Mouse (Mus musculus): ENCODE results near the gene Dusp1. TPM values are rescaled to one million over a fixed set of nuclear protein-coding genes. Genes with fewer than 3 reads are reported as not detected.

Gene Dusp1
- polyA plus RNA-seq, 1 experiment from 2014 or later, result 22.5 TPM

- Histone ChIP-seq H3K4me3 (no peak overlapping the region), H3K27ac (replicated peaks) (no peak overlapping the region), H3K36me3 (replicated peaks) (peaks cover 94% of the 10 kb centered on the region), H3K27me3 (replicated peaks; ENCODE audit: low read depth, poor library complexity, severe bottlenecking) (no peaks in the 10 kb centered on the region), H3K4me1 (0 out of 2 replicates have a peak, but pooled peaks cover 1% of the 10 kb centered on the region), H3K9me3 (peaks cover 8% of the 10 kb centered on the region)
- 92% methylated on average over 4 of the region's 4 CpGs for WGBS
- no peak for DNase-seq (ENCODE audit: low spot score)
These were observed 7.8 kb upstream of the Dusp1 start for GRCm38 (mm10) chr17:26569594-26570350.

- Histone ChIP-seq H3K9me3 (peaks cover 8% of the 10 kb centered on the region), H3K36me3 (replicated peaks) (peaks cover 96% of the 10 kb centered on the region), H3K27ac (replicated peaks) (no peak overlapping the region), H3K27me3 (replicated peaks; ENCODE audit: low read depth, poor library complexity, severe bottlenecking) (no peaks in the 10 kb centered on the region), H3K4me1 (peaks cover 13% of the 10 kb centered on the region), H3K4me3 (no peak overlapping the region)
- no peak for DNase-seq (ENCODE audit: low spot score)
- 95% methylated on average over 4 of the region's 4 CpGs for WGBS
These were observed 5.9 kb upstream of the Dusp1 start for GRCm38 (mm10) chr17:26567818-26568173.

GRCm38 (mm10) chr17:26567142-26567817 lies 5.4 kb upstream of the Dusp1 start:
- DNase-seq (ENCODE audit: low spot score), result no peak
- H3K9me3 ChIP-seq, result peaks cover 8% of the 10 kb centered on the region
- H3K4me3 ChIP-seq, result no peak overlapping the region
- H3K27ac ChIP-seq (replicated peaks), result no peak overlapping the region
- H3K27me3 ChIP-seq (replicated peaks; ENCODE audit: low read depth, poor library complexity, severe bottlenecking), result no peaks in the 10 kb centered on the region
- H3K36me3 ChIP-seq (replicated peaks), result peaks cover 90% of the 10 kb centered on the region
- peaks cover 18% of the 10 kb centered on the region for H3K4me1 ChIP-seq
- WGBS, result 84% methylated on average over 8 of the region's 8 CpGs

GRCm38 (mm10) chr17:26564439-26564838 lies 2.5 kb upstream of the Dusp1 start:
- no peak overlapping the region; the same call in 1 of the 2 replicates for H3K27ac ChIP-seq (replicated peaks)
- H3K4me3 ChIP-seq, result 0 out of 2 replicates have a peak overlapping the region, but pooled peaks have one; percentile 8
- peaks cover 8% of the 10 kb centered on the region for H3K9me3 ChIP-seq
- H3K27me3 ChIP-seq (replicated peaks; ENCODE audit: low read depth, poor library complexity, severe bottlenecking), result no peaks in the 10 kb centered on the region
- 72% methylated on average over 9 of the region's 9 CpGs for WGBS
- peaks cover 64% of the 10 kb centered on the region for H3K36me3 ChIP-seq (replicated peaks)
- no peak for DNase-seq (ENCODE audit: low spot score)
- H3K4me1 ChIP-seq, result peaks cover 33% of the 10 kb centered on the region

- peaks cover 33% of the 10 kb centered on the region for H3K4me1 ChIP-seq
- no peak overlapping the region for H3K27ac ChIP-seq (replicated peaks)
- no peak overlapping the region for H3K4me3 ChIP-seq
- H3K9me3 ChIP-seq, result peaks cover 8% of the 10 kb centered on the region
- no peaks in the 10 kb centered on the region for H3K27me3 ChIP-seq (replicated peaks; ENCODE audit: low read depth, poor library complexity, severe bottlenecking)
- no peak for DNase-seq (ENCODE audit: low spot score)
- WGBS, result 90% methylated on average over 6 of the region's 6 CpGs
- peaks cover 54% of the 10 kb centered on the region for H3K36me3 ChIP-seq (replicated peaks)
These were observed 1.5 kb upstream of the Dusp1 start for GRCm38 (mm10) chr17:26563476-26563875.

- 76% methylated on average over 4 of the region's 4 CpGs for WGBS
- Histone ChIP-seq H3K4me3 (peak overlapping the region; percentile 91), H3K27me3 (replicated peaks; ENCODE audit: low read depth, poor library complexity, severe bottlenecking) (no peaks in the 10 kb centered on the region), H3K27ac (replicated peaks) (peak overlapping the region; percentile 92), H3K4me1 (peaks cover 33% of the 10 kb centered on the region), H3K9me3 (peaks cover 8% of the 10 kb centered on the region), H3K36me3 (replicated peaks) (peaks cover 43% of the 10 kb centered on the region)
- DNase-seq (ENCODE audit: low spot score), result no peak
These were observed 364 bp upstream of the Dusp1 start for GRCm38 (mm10) chr17:26562292-26562691.

GRCm38 (mm10) chr17:26561290-26561640 lies 663 bp downstream of the Dusp1 start, which contains the start of gene Ergic1:
Gene Ergic1 (plus strand): TSS chr17:26561489.
- Histone ChIP-seq H3K27me3 (replicated peaks; ENCODE audit: low read depth, poor library complexity, severe bottlenecking) (no peaks in the 10 kb centered on the region), H3K4me3 (peak within 1 kb of the TSS; percentile 91), H3K4me1 (peaks cover 33% of the 10 kb centered on the region), H3K9me3 (peaks cover 4% of the 10 kb centered on the region), H3K27ac (replicated peaks) (peak within 1 kb of the TSS; percentile 92), H3K36me3 (replicated peaks) (peaks cover 32% of the 10 kb centered on the region)
- DNase-seq (ENCODE audit: low spot score), result peak; percentile 95
- under 1% methylated on average over 36 of the region's 36 CpGs for WGBS

- Histone ChIP-seq H3K4me1 (peaks cover 33% of the 10 kb centered on the region), H3K27me3 (replicated peaks; ENCODE audit: low read depth, poor library complexity, severe bottlenecking) (no peaks in the 10 kb centered on the region), H3K27ac (replicated peaks) (peak overlapping the region; percentile 92), H3K4me3 (peak overlapping the region; percentile 91), H3K9me3 (no peaks in the 10 kb centered on the region), H3K36me3 (replicated peaks) (peaks cover 27% of the 10 kb centered on the region)
- DNase-seq (ENCODE audit: low spot score), result no peak
- 35% methylated on average over 9 of the region's 9 CpGs for WGBS
These were observed 1.2 kb downstream of the Dusp1 start for GRCm38 (mm10) chr17:26560526-26561289.

GRCm38 (mm10) chr17:26553033-26553432 lies 8.9 kb downstream of the Dusp1 start:
- H3K4me1 ChIP-seq, result peaks cover 16% of the 10 kb centered on the region
- H3K4me3 ChIP-seq, result no peak overlapping the region
- peaks cover 16% of the 10 kb centered on the region for H3K27me3 ChIP-seq (replicated peaks; ENCODE audit: low read depth, poor library complexity, severe bottlenecking)
- no peaks in the 10 kb centered on the region for H3K9me3 ChIP-seq
- WGBS, result 72% methylated on average over 3 of the region's 3 CpGs
- DNase-seq (ENCODE audit: low spot score), result no peak
- no peak overlapping the region for H3K27ac ChIP-seq (replicated peaks)
- no peaks in the 10 kb centered on the region for H3K36me3 ChIP-seq (replicated peaks)

GRCm38 (mm10) chr17:26551104-26551503 lies 10.8 kb downstream of the Dusp1 start:
- Histone ChIP-seq H3K27me3 (replicated peaks; ENCODE audit: low read depth, poor library complexity, severe bottlenecking) (peaks cover 16% of the 10 kb centered on the region), H3K9me3 (no peaks in the 10 kb centered on the region), H3K4me1 (peaks cover 22% of the 10 kb centered on the region), H3K4me3 (no peak overlapping the region), H3K27ac (replicated peaks) (no peak overlapping the region), H3K36me3 (replicated peaks) (no peaks in the 10 kb centered on the region)
- no peak for DNase-seq (ENCODE audit: low spot score)
- 91% methylated on average over 6 of the region's 6 CpGs for WGBS

- H3K36me3 ChIP-seq (replicated peaks), result no peaks in the 10 kb centered on the region
- DNase-seq (ENCODE audit: low spot score), result peak; percentile 29
- 10% methylated on average over 12 of the region's 12 CpGs for WGBS
- peak overlapping the region; percentile 13; the same call in 1 of the 2 replicates for H3K4me3 ChIP-seq
- peaks cover 16% of the 10 kb centered on the region for H3K27me3 ChIP-seq (replicated peaks; ENCODE audit: low read depth, poor library complexity, severe bottlenecking)
- H3K4me1 ChIP-seq, result peaks cover 22% of the 10 kb centered on the region
- no peak overlapping the region for H3K27ac ChIP-seq (replicated peaks)
- no peaks in the 10 kb centered on the region for H3K9me3 ChIP-seq
These were observed 12.6 kb downstream of the Dusp1 start for GRCm38 (mm10) chr17:26549148-26549809.

GRCm38 (mm10) chr17:26548566-26548965 lies 13.4 kb downstream of the Dusp1 start:
- Histone ChIP-seq H3K27me3 (replicated peaks; ENCODE audit: low read depth, poor library complexity, severe bottlenecking) (peaks cover 16% of the 10 kb centered on the region), H3K4me1 (peaks cover 22% of the 10 kb centered on the region), H3K36me3 (replicated peaks) (no peaks in the 10 kb centered on the region), H3K27ac (replicated peaks) (no peak overlapping the region), H3K9me3 (no peaks in the 10 kb centered on the region), H3K4me3 (no peak overlapping the region)
- peak; percentile 19 for DNase-seq (ENCODE audit: low spot score)
- 10% methylated on average over 5 of the region's 5 CpGs for WGBS
